Mouse (Mus musculus): Measurements from ENCODE around the gene Scaf4.
A peak's percentile ranks its signal among the peaks of the same experiment; 100 is the strongest.
"Not testable (repeated sequence)": the region's sequence is repeated elsewhere in the genome, so short reads cannot be mapped to it uniquely, and the experiment has no call there.

Scaf4 gene

GRCm38 (mm10) chr16:90290962-90291361 lies 6.7 kb upstream of the Scaf4 start:
- DNase-seq = no peak

GRCm38 (mm10) chr16:90284916-90285315 lies 613 bp upstream of the Scaf4 start:
- no peak for DNase-seq

- peak; percentile 72 for DNase-seq
Observed at GRCm38 (mm10) chr16:90283266-90283904, 918 bp downstream of the Scaf4 start.

GRCm38 (mm10) chr16:90282620-90283265 lies 1.6 kb downstream of the Scaf4 start:
- DNase-seq = no peak

- no peak for DNase-seq
Observed at GRCm38 (mm10) chr16:90281406-90281805, 2.9 kb downstream of the Scaf4 start.

GRCm38 (mm10) chr16:90280989-90281388 lies 3.3 kb downstream of the Scaf4 start:
- no peak for DNase-seq

GRCm38 (mm10) chr16:90280515-90280914 lies 3.8 kb downstream of the Scaf4 start:
- no peak for DNase-seq

GRCm38 (mm10) chr16:90279058-90279457 lies 5.2 kb downstream of the Scaf4 start:
- DNase-seq = no peak

- no peak for DNase-seq
Observed at GRCm38 (mm10) chr16:90275521-90275920, 8.8 kb downstream of the Scaf4 start.

- no peak for DNase-seq
Observed at GRCm38 (mm10) chr16:90266581-90266980, 17.7 kb downstream of the Scaf4 start.

- no peak for DNase-seq
Observed at GRCm38 (mm10) chr16:90265106-90265505, 19.2 kb downstream of the Scaf4 start.

GRCm38 (mm10) chr16:90264021-90264420 lies 20.3 kb downstream of the Scaf4 start:
- no peak for DNase-seq

- DNase-seq = no peak
Observed at GRCm38 (mm10) chr16:90261791-90262190, 22.5 kb downstream of the Scaf4 start.

- no peak for DNase-seq
Observed at GRCm38 (mm10) chr16:90260097-90260496, 24.2 kb downstream of the Scaf4 start.

GRCm38 (mm10) chr16:90259623-90260022 lies 24.7 kb downstream of the Scaf4 start:
- no peak for DNase-seq

- DNase-seq = no peak
Observed at GRCm38 (mm10) chr16:90258950-90259349, 25.4 kb downstream of the Scaf4 start.

GRCm38 (mm10) chr16:90252521-90252920 lies 31.8 kb downstream of the Scaf4 start:
- DNase-seq = no peak

GRCm38 (mm10) chr16:90251256-90251655 lies 33.0 kb downstream of the Scaf4 start:
- not testable (repeated sequence) for DNase-seq

GRCm38 (mm10) chr16:90250099-90250498 lies 34.2 kb downstream of the Scaf4 start:
- no peak for DNase-seq

GRCm38 (mm10) chr16:90242426-90243304 lies 41.6 kb downstream of the Scaf4 start:
- no peak for DNase-seq

- no peak for DNase-seq
Observed at GRCm38 (mm10) chr16:90241875-90242274, 42.4 kb downstream of the Scaf4 start.

GRCm38 (mm10) chr16:90239128-90239746 lies 45.1 kb downstream of the Scaf4 start:
- no peak for DNase-seq

- DNase-seq = no peak
Observed at GRCm38 (mm10) chr16:90235188-90235587, 49.1 kb downstream of the Scaf4 start.
